Mouse (Mus musculus): ENCODE measurements around the gene Fbxl19. TPM values are rescaled to one million over a fixed set of nuclear protein-coding genes. Genes with fewer than 3 reads are reported as not detected.

The Fbxl19 gene
- polyA plus RNA-seq, 1 experiment from 2014 or later, result 6.2 TPM

DNA sequence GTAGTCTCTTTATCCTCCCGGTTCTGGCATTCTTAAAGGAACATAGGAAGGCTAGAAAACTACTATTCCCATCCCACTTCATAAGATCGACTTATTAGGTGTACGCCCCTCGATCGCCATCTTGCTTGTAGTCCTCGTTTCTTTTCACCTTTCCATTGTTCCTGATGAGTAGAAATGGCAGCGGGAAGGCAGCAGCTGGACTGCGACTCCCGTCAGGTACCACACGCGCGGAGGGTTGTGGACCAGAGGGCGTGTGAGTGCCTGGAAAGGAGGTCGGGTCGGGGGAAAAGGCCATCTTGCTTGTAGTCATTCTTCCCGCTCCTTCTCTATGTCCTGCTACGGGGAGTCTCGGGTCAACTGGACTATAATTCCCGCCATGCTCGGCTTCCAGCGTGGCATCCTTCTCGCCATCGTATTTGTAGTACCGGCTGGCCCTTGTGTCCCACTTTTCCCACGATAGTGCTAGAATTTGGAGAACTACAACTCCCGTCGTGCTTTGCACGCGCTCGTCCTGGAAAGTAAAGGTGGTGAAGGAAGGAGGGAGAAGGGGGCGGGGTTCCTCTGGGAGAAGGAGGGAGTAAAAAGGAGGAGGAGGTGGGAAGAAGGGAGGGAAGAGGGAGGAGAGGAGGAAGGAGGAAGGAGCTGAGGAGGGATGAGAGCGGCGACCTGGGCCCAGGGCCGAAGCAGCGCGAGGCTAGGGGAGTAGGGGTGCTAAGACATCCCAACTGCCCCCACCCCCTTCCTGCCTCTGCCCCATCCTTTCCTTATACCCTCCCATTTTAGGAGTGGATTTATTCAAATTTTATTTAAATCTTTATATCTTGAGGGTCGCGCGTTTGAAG lies 1.5 kb downstream of the Fbxl19 start:
- Histone ChIP-seq H3K27me3 (ENCODE audit: control insufficient read depth, insufficient read depth, low read length) (no peaks in the 10 kb centered on the region), H3K36me3 (ENCODE audit: control insufficient read depth, insufficient read depth, low read length) (peaks cover 26% of the 10 kb centered on the region), H3K9ac (replicated peaks; ENCODE audit: low read depth, low read length) (peak overlapping the region; percentile 78), H3K9me3 (ENCODE audit: control insufficient read depth, low read depth, low read length) (no peaks in the 10 kb centered on the region), H3K4me2 (replicated peaks; ENCODE audit: low read depth, low read length) (peak overlapping the region; percentile 48), H3K4me3 (ENCODE audit: low read depth, low read length) (peak overlapping the region; percentile 76), H3K27ac (ENCODE audit: low read length) (peak overlapping the region; percentile 93), H3K4me1 (ENCODE audit: control insufficient read depth, insufficient read depth, low read length) (peaks cover 11% of the 10 kb centered on the region; the same call in 1 of the 2 replicates)
- under 1% methylated on average over 38 of the region's 39 CpGs for WGBS
- peak; percentile 86 for ATAC-seq (ENCODE audit: insufficient number of reproducible peaks, insufficient read depth, low FRiP score, low read depth)

DNA sequence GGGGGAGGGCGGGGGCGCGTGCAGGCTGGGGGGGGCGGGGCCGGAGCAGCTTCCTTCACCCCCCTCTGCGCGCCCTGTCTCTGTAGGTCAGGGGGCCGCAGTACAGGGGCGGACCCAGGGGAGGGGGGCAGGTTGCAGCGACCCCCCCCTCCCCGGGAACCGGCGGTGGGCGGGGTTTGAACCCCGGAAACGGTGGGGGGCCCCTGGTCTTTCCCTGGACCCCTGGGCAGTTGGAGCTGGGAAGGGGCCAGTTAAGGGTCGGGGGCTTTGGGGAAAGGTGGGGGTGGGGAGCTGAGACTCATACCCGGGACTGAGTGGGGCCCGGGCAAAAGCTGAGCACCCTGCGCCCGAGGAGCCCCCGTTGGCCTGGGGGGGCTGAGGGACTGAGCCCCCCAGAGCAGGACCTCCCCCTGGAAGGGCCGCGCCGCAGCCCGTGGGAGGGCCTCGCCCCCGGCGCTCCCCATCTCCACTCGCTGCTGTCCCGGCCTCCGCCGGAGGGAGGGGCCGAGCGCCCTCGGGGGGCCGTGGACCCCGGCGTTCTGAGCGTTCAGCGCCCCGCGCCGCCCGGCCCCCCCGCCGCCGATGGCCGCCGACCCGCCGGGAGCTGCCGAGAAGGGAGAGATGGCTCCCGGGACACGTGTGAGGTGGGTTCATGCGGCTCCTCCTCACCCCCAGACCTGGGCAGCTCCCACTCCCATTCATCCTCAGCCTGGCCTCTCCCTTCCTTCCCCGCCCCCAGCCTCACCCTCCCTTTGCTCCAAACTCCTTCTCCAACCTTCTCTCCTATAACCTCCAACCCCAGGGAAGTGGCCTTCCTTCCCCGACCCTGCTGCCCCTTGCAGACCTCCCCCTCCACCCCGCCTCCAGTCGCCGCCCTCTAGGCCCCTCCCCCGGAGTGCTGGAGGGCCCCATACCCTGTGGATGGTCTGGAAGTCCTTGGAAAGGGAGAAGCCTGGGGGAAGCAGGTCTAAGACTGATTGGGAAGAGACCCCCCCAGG lies 2.5 kb downstream of the Fbxl19 start:
- Histone ChIP-seq H3K4me2 (replicated peaks; ENCODE audit: low read depth, low read length) (peak overlapping the region; percentile 48), H3K4me1 (ENCODE audit: control insufficient read depth, insufficient read depth, low read length) (peaks cover 11% of the 10 kb centered on the region; the same call in 1 of the 2 replicates), H3K27me3 (ENCODE audit: control insufficient read depth, insufficient read depth, low read length) (no peaks in the 10 kb centered on the region), H3K9me3 (ENCODE audit: control insufficient read depth, low read depth, low read length) (no peaks in the 10 kb centered on the region), H3K36me3 (ENCODE audit: control insufficient read depth, insufficient read depth, low read length) (peaks cover 35% of the 10 kb centered on the region), H3K27ac (ENCODE audit: low read length) (peak overlapping the region; percentile 93), H3K4me3 (ENCODE audit: low read depth, low read length) (peak overlapping the region; percentile 76), H3K9ac (replicated peaks; ENCODE audit: low read depth, low read length) (peak overlapping the region; percentile 78)
- WGBS, result under 1% methylated on average over 35 of the region's 62 CpGs
- peak; percentile 4; the same call in 1 of the 2 replicates for ATAC-seq (ENCODE audit: insufficient number of reproducible peaks, insufficient read depth, low FRiP score, low read depth)

DNA sequence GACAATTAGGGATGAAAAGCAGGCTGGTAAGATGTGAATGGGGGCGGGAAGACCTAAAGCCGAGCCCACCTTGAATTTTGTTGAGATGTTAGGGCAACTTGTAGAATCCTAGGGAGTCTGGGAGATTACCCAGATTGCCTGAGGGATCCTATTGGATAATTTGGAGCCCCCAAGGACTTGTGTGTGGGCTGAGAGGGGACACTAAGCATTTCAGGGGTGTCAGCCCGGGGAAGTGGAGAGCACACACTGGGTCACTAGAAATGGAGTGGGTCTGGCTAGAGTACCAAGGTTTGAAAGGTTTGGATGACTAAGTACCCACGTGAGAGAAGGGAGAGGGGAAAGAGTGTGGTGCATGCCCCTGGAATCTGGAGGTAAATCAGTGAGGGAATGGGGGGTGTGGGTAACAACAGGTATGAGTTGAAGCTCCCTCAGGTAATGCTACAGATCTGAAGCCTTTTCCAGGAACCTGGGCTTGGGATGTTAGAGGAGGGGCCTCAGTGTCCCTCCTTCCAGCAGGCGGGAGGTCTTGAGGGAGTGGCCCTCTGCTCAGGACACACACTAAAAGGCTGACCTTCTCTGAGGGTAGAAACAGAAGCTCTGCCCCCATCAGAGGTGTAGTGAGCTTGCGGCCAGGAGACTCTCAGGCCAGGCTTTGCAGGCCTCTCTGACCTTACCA lies 3.4 kb downstream of the Fbxl19 start:
- no peaks in the 10 kb centered on the region for H3K9me3 ChIP-seq (ENCODE audit: control insufficient read depth, low read depth, low read length)
- peak overlapping the region; percentile 48 for H3K4me2 ChIP-seq (replicated peaks; ENCODE audit: low read depth, low read length)
- peaks cover 44% of the 10 kb centered on the region for H3K36me3 ChIP-seq (ENCODE audit: control insufficient read depth, insufficient read depth, low read length)
- peak overlapping the region; percentile 78; the same call in 1 of the 2 replicates for H3K9ac ChIP-seq (replicated peaks; ENCODE audit: low read depth, low read length)
- no peak for ATAC-seq (ENCODE audit: insufficient number of reproducible peaks, insufficient read depth, low FRiP score, low read depth)
- H3K4me3 ChIP-seq (ENCODE audit: low read depth, low read length), result peak overlapping the region; percentile 76
- H3K4me1 ChIP-seq (ENCODE audit: control insufficient read depth, insufficient read depth, low read length), result peaks cover 11% of the 10 kb centered on the region; the same call in 1 of the 2 replicates
- no peaks in the 10 kb centered on the region for H3K27me3 ChIP-seq (ENCODE audit: control insufficient read depth, insufficient read depth, low read length)
- peak overlapping the region; percentile 93; the same call in 1 of the 2 replicates for H3K27ac ChIP-seq (ENCODE audit: low read length)
- WGBS, result 38% methylated on average over 6 of the region's 6 CpGs

DNA sequence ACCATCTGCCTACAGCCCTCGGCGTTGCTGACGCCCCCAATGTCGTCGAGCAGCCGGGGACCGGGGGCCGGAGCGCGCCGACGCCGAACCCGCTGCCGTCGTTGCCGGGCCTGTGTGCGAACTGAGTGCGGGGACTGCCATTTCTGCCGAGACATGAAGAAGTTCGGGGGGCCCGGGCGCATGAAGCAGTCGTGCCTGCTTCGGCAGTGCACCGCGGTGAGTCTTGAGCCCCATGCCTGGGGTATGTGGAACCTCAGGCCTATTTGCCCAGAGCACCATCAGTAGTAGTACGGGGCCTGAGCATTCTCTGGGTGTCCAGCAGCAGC lies 3.9 kb downstream of the Fbxl19 start:
- Histone ChIP-seq H3K4me3 (ENCODE audit: low read depth, low read length) (no peak overlapping the region), H3K36me3 (ENCODE audit: control insufficient read depth, insufficient read depth, low read length) (peaks cover 49% of the 10 kb centered on the region), H3K27ac (ENCODE audit: low read length) (no peak overlapping the region; the same call in 1 of the 2 replicates), H3K9ac (replicated peaks; ENCODE audit: low read depth, low read length) (no peak overlapping the region), H3K4me1 (ENCODE audit: control insufficient read depth, insufficient read depth, low read length) (peaks cover 11% of the 10 kb centered on the region; the same call in 1 of the 2 replicates), H3K4me2 (replicated peaks; ENCODE audit: low read depth, low read length) (0 out of 2 replicates have a peak overlapping the region, but pooled peaks have one; percentile 48), H3K9me3 (ENCODE audit: control insufficient read depth, low read depth, low read length) (no peaks in the 10 kb centered on the region), H3K27me3 (ENCODE audit: control insufficient read depth, insufficient read depth, low read length) (no peaks in the 10 kb centered on the region)
- 89% methylated on average over 28 of the region's 28 CpGs for WGBS
- ATAC-seq (ENCODE audit: insufficient number of reproducible peaks, insufficient read depth, low FRiP score, low read depth), result no peak

GRCm38 (mm10) chr7:127750131-127751127 lies 6.1 kb downstream of the Fbxl19 start:
- peaks cover 71% of the 10 kb centered on the region for H3K36me3 ChIP-seq (ENCODE audit: control insufficient read depth, insufficient read depth, low read length)
- no peaks in the 10 kb centered on the region for H3K27me3 ChIP-seq (ENCODE audit: control insufficient read depth, insufficient read depth, low read length)
- no peak overlapping the region for H3K27ac ChIP-seq (ENCODE audit: low read length)
- 87% methylated on average over 19 of the region's 19 CpGs for WGBS
- H3K4me1 ChIP-seq (ENCODE audit: control insufficient read depth, insufficient read depth, low read length), result peaks cover 7% of the 10 kb centered on the region; the same call in 1 of the 2 replicates
- H3K4me3 ChIP-seq (ENCODE audit: low read depth, low read length), result no peak overlapping the region
- no peaks in the 10 kb centered on the region for H3K9me3 ChIP-seq (ENCODE audit: control insufficient read depth, low read depth, low read length)
- H3K9ac ChIP-seq (replicated peaks; ENCODE audit: low read depth, low read length), result no peak overlapping the region
- no peak for ATAC-seq (ENCODE audit: insufficient number of reproducible peaks, insufficient read depth, low FRiP score, low read depth)
- no peak overlapping the region for H3K4me2 ChIP-seq (replicated peaks; ENCODE audit: low read depth, low read length)

DNA sequence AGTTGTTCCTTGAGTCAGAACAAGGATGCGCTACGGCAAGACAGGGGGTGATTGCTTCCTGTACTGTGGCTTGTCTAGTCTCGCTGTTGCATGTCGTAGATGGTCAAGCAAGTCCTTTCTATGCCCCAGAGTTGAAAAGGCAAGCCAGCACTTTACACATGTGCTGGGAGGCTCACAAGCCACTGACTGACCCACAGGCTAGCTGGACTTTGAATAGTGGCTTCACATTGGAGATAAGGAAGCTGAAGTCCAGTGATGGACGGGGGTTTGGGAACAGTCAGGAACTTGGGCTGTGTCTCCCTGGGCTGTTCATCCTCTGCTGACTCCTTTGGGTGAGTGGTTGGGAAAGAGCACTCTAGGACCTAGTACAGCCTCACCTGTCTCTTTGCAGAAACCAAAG lies 7.3 kb downstream of the Fbxl19 start:
- Histone ChIP-seq H3K9ac (replicated peaks; ENCODE audit: low read depth, low read length) (no peak overlapping the region), H3K36me3 (ENCODE audit: control insufficient read depth, insufficient read depth, low read length) (peaks cover 81% of the 10 kb centered on the region), H3K4me1 (ENCODE audit: control insufficient read depth, insufficient read depth, low read length) (peaks cover 7% of the 10 kb centered on the region; the same call in 1 of the 2 replicates), H3K9me3 (ENCODE audit: control insufficient read depth, low read depth, low read length) (no peaks in the 10 kb centered on the region), H3K4me2 (replicated peaks; ENCODE audit: low read depth, low read length) (no peak overlapping the region), H3K4me3 (ENCODE audit: low read depth, low read length) (no peak overlapping the region), H3K27me3 (ENCODE audit: control insufficient read depth, insufficient read depth, low read length) (no peaks in the 10 kb centered on the region), H3K27ac (ENCODE audit: low read length) (no peak overlapping the region)
- no peak for ATAC-seq (ENCODE audit: insufficient number of reproducible peaks, insufficient read depth, low FRiP score, low read depth)
- WGBS, result 91% methylated on average over 5 of the region's 5 CpGs

DNA sequence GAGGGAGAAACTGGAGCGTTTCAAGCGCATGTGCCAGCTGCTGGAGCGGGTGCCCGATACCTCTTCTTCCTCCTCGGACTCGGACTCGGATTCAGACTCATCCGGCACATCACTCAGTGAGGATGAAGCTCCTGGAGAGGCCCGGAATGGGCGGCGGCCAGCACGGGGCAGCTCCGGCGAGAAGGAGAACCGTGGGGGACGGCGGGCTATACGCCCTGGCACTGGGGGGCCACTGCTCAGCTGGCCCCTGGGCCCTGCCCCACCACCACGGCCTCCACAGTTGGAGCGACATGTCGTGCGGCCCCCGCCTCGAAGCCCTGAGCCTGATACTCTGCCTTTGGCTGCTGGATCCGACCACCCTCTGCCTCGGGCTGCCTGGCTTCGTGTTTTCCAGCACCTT lies 7.7 kb downstream of the Fbxl19 start:
- Histone ChIP-seq H3K27ac (ENCODE audit: low read length) (no peak overlapping the region), H3K4me1 (ENCODE audit: control insufficient read depth, insufficient read depth, low read length) (peaks cover 7% of the 10 kb centered on the region; the same call in 1 of the 2 replicates), H3K4me3 (ENCODE audit: low read depth, low read length) (no peak overlapping the region), H3K9me3 (ENCODE audit: control insufficient read depth, low read depth, low read length) (no peaks in the 10 kb centered on the region), H3K9ac (replicated peaks; ENCODE audit: low read depth, low read length) (no peak overlapping the region), H3K4me2 (replicated peaks; ENCODE audit: low read depth, low read length) (no peak overlapping the region), H3K27me3 (ENCODE audit: control insufficient read depth, insufficient read depth, low read length) (no peaks in the 10 kb centered on the region), H3K36me3 (ENCODE audit: control insufficient read depth, insufficient read depth, low read length) (peaks cover 86% of the 10 kb centered on the region)
- ATAC-seq (ENCODE audit: insufficient number of reproducible peaks, insufficient read depth, low FRiP score, low read depth), result no peak
- WGBS, result 94% methylated on average over 27 of the region's 27 CpGs
